Mouse (Mus musculus) midbrain, postnatal 0 days (tissue): Measurements from ENCODE around the gene Pus1. TPM values are rescaled to one million over a fixed set of nuclear protein-coding genes. Genes with fewer than 3 reads are reported as not detected.
"Not testable (repeated sequence)": the region's sequence is repeated elsewhere in the genome, so short reads cannot be mapped to it uniquely, and the experiment has no call there.

ENCODE experiments used
- ATAC-seq: fragments of 200-750 bp; cut with Nextera tagmentation; 2 replicates; pipeline ENCODE4 v1.8.0; 2017; ENCODE audit warnings: moderate number of reproducible peaks, mild to moderate bottlenecking, moderate TSS enrichment, moderate library complexity; ENCODE audit not compliant: low FRiP score
- DNase-seq: peaks from one replicate; pipeline ENCODE4 v3.0.0-alpha.2; 2015; ENCODE audit warnings: low spot score
- H3K27ac ChIP-seq: fragments of 300-500 bp; sonication (generic); 2 replicates; pipeline ENCODE4 v1.5.1; 2014; ENCODE audit warnings: low read depth, mild to moderate bottlenecking, low read length, mixed read lengths
- H3K27me3 ChIP-seq: fragments of 300-500 bp; sonication (generic); 2 replicates; pipeline ENCODE4 v1.6.1; 2014; ENCODE audit warnings: low read length, control low read depth, mixed read lengths; ENCODE audit not compliant: insufficient read depth
- H3K36me3 ChIP-seq: fragments of 300-500 bp; sonication (generic); 2 replicates; pipeline ENCODE4 v1.6.1; 2014; ENCODE audit warnings: low read length, control low read depth, mixed read lengths; ENCODE audit not compliant: insufficient read depth
- H3K4me1 ChIP-seq: fragments of 300-500 bp; sonication (generic); 2 replicates; pipeline ENCODE4 v1.6.1; 2014; ENCODE audit warnings: mild to moderate bottlenecking, control low read depth, antibody characterized with exemption, low read length, mixed read lengths; ENCODE audit not compliant: insufficient read depth
- H3K4me2 ChIP-seq: fragments of 300-500 bp; sonication (generic); 2 replicates; pipeline ENCODE4 v1.6.1; 2014; ENCODE audit warnings: low read depth, mild to moderate bottlenecking, low read length, mixed read lengths; ENCODE audit not compliant: poor library complexity, severe bottlenecking
- H3K4me3 ChIP-seq: fragments of 300-500 bp; sonication (generic); 2 replicates; pipeline ENCODE4 v1.5.1; 2014; ENCODE audit warnings: low read depth, mild to moderate bottlenecking, low read length, moderate library complexity
- H3K9ac ChIP-seq: fragments of 300-500 bp; sonication (generic); replicated peaks from 2 replicates; pipeline ENCODE4 v1.6.1; 2014; ENCODE audit warnings: mild to moderate bottlenecking, low read length, moderate library complexity, mixed read lengths; ENCODE audit not compliant: poor library complexity, severe bottlenecking
- H3K9me3 ChIP-seq: fragments of 300-500 bp; sonication (generic); 2 replicates; pipeline ENCODE4 v1.6.1; 2016; ENCODE audit warnings: low read length, control low read depth
- CTCF ChIP-seq: IDR thresholded peaks from 2 replicates; pipeline ENCODE4 v1.5.1; 2016; ENCODE audit warnings: antibody characterized with exemption, mild to moderate bottlenecking
- WGBS: fragments of 180-500 bp; shearing (Covaris S2); extraction: QIAGEN DNeasy Blood & Tissue Kit; methylation state at CpG from one replicate; pipeline ENCODE4 v1.1.7; 2014; 5-methylcytosine and 5-hydroxymethylcytosine counted together
- polyA plus RNA-seq: library from polyadenylated mRNA; unstranded; fragments of >200 nt; fragmentation: Nextera tagmentation; extraction: Ambion mirVana; gene quantifications from 2 replicates; pipeline ENCODE4 v1.2.1, GENCODE M21; 2015
- total RNA-seq: library from RNA; depleted of rRNA; stranded (reverse); fragments of >200 nt; gene quantifications from 2 replicates; pipeline ENCODE4 v1.2.3, GENCODE M21; 2014

Pus1 gene
- total and polyA plus RNA-seq, 2 experiments from 2014 or later, result 11.6 to 17.5 TPM

DNA sequence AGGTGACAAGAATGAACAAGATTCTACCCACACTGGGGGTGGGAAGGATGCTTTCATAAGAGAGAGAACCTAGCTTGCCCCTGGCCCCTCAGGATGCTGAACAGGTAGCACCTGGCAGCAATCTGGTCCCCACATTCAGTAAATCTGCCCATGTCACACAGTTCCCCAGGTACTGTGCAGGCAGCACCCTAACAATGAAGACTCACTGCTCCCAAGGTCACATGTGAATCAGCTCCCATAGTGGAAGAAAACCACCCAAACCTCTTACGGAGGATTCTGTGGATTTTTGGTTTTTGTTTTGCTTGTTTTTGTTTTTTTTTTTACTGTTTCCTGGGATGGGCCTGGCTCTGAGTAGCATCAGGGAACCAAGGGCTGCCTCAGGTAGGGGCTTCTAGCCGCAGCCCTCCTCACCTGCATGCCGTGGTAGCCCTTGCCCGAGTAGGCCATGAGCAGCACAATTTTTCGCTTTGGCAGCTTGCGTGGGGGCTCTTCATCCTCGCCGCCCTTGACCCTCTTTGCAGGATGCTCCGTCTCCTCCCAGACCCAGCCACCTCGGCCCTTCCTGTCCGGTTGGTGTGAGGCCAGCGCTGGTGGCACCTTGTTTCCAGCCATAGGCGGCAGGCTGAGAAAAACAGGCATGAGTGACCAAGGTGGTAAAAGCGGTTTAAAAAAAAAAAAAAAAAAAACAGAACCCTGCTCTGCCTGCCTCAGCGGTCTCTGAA lies 1.0 kb downstream of the Pus1 start:
- ATAC-seq (no peak), DNase-seq (no peak)
- Histone ChIP-seq H3K27me3 (no peaks in the 10 kb centered on the region), H3K4me1 (no peaks in the 10 kb centered on the region; the same call in 1 of the 2 replicates), H3K4me3 (peak overlapping the region; percentile 74), H3K9ac (peak overlapping the region; percentile 72), H3K9me3 (no peaks in the 10 kb centered on the region), H3K27ac (no peak overlapping the region), H3K36me3 (peaks cover 21% of the 10 kb centered on the region), H3K4me2 (peak overlapping the region; percentile 91)
- 24% methylated on average over 15 of the region's 15 CpGs for WGBS
- TF ChIP-seq CTCF, result no peak

DNA sequence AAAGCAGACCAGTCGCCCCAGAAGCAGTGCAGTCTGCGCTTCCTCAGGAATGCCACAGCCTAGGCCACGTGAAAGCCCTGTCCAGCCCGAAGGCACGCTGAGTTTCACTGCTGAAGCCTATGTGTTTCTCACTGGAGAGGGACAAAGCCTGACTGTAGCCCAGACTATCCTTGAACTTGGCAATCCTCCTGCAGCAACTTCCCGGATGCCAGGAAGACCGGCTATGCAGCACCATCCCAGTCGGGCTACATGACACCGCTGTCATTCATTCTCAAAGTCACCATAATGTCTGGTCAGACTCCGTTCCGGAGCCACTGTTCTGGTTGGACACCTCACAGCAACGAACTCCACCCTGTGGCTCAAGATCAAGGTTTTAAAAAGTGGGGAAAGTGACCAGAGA lies 2.2 kb downstream of the Pus1 start:
- peaks cover 25% of the 10 kb centered on the region for H3K36me3 ChIP-seq
- no peaks in the 10 kb centered on the region; the same call in 1 of the 2 replicates for H3K4me1 ChIP-seq
- H3K4me2 ChIP-seq, result no peak overlapping the region
- TF ChIP-seq CTCF, result no peak
- no peaks in the 10 kb centered on the region for H3K27me3 ChIP-seq
- WGBS, result 87% methylated on average over 12 of the region's 12 CpGs
- H3K27ac ChIP-seq, result no peak overlapping the region
- no peak for ATAC-seq
- H3K9ac ChIP-seq, result no peak overlapping the region
- no peak overlapping the region for H3K4me3 ChIP-seq
- H3K9me3 ChIP-seq, result no peaks in the 10 kb centered on the region
- no peak for DNase-seq

GRCm38 (mm10) chr5:110776141-110776540 lies 4.3 kb downstream of the Pus1 start:
- Histone ChIP-seq H3K4me1 (no peaks in the 10 kb centered on the region; the same call in 1 of the 2 replicates), H3K27me3 (no peaks in the 10 kb centered on the region), H3K4me3 (no peak overlapping the region), H3K27ac (no peak overlapping the region), H3K36me3 (peaks cover 28% of the 10 kb centered on the region), H3K9ac (no peak overlapping the region), H3K9me3 (no peaks in the 10 kb centered on the region), H3K4me2 (no peak overlapping the region)
- 96% methylated on average over 2 of the region's 2 CpGs for WGBS
- ATAC-seq (no peak), DNase-seq (no peak)
- TF ChIP-seq CTCF, result no peak

DNA sequence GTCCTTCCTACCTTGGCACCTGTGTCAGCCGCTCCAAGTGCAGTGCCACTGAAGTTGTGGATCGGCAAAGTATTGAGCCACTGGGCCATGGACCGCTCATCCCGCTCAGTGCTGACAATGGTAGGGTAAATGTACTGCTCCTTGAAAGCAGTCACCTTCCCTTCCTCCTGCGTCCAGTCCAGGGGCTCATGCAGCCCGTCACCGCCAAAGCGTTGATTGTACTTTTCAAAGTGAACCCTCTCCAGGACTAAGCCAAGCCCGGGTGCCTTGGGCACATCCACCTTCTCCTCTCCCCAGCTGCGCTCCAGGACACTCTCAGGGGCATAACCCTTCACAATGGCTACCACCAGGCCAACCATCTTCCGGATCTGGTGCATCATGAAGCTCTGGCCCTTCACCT lies 5.9 kb downstream of the Pus1 start:
- Histone ChIP-seq H3K27ac (no peak overlapping the region), H3K36me3 (peaks cover 28% of the 10 kb centered on the region), H3K4me1 (no peaks in the 10 kb centered on the region; the same call in 1 of the 2 replicates), H3K4me2 (no peak overlapping the region), H3K27me3 (no peaks in the 10 kb centered on the region), H3K9ac (no peak overlapping the region), H3K4me3 (no peak overlapping the region), H3K9me3 (no peaks in the 10 kb centered on the region)
- ATAC-seq (no peak), DNase-seq (no peak)
- WGBS, result 95% methylated on average over 11 of the region's 11 CpGs
- no peak for TF ChIP-seq CTCF

DNA sequence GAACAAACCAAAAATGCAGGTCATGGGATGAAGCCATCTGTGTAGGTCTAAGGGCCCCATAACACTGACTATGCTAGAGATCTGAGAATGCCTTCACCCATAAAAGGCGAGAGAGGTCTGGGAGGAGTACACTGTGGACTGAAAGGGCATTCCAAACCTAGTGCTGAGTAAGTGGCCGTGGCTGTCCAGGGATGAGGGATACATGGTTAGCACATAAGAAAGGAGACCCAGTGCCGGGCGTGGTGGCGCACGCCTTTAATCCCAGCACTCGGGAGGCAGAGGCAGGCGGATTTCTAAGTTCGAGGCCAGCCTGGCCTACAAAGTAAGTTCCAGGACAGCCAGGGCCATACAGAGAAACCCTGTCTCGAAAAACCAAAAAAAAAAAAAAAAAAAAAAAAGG lies 7.5 kb downstream of the Pus1 start:
- WGBS, result 93% methylated on average over 10 of the region's 10 CpGs
- not testable (repeated sequence) for H3K4me3 ChIP-seq, H3K9ac ChIP-seq, H3K27me3 ChIP-seq, ATAC-seq, H3K4me1 ChIP-seq, DNase-seq, H3K9me3 ChIP-seq, H3K27ac ChIP-seq, H3K4me2 ChIP-seq
- H3K36me3 ChIP-seq, result peaks cover 25% of the 10 kb centered on the region

DNA sequence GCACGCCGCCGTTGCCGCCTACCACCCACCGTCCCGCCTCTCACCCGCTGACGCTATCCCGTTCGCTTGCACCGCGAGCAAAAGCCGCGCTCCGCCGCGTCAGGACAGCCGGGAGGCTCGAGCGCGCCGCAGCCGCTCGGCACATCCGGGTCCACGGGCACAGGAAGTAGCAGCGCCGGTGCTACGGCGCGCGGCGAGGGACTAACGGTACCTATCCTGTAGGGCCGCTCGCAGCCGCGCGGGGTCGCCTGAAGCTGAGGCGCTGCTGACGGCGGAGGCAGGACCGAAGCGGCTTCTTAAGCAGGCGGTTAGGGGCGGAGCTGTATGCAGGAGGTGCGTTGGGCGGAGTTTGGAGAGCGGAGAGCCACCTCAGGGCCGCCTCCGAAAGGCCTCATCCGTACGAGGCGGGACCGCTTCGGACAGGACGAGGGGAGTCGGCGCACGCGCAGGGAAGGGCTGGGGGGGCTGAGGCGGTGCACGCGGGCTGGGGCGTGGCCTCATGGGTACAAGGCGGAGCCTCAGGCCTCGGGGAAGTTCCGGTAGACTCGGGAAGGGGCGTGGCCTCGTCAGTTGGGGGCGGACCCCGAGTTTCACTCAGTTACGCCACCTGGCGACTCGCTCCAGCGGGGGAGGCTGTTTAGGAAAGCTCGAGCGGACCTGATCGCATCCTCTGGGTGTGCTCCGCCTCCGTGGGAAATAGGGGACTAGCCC lies 9.9 kb downstream of the Pus1 start, which contains the start of gene Ep400:
Gene Ep400 (minus strand): TSS at position 270 of the 711 bp plus-strand sequence.
- peaks cover 19% of the 10 kb centered on the region for H3K36me3 ChIP-seq
- H3K9ac ChIP-seq, result peak within 1 kb of the TSS; percentile 94
- WGBS, result 1% methylated on average over 82 of the region's 83 CpGs
- peaks cover 6% of the 10 kb centered on the region for H3K4me1 ChIP-seq
- H3K4me3 ChIP-seq, result peak within 1 kb of the TSS; percentile 95
- H3K27ac ChIP-seq, result peak within 1 kb of the TSS; percentile 96
- peak within 1 kb of the TSS; percentile 60 for H3K4me2 ChIP-seq
- ATAC-seq, result peak; percentile 98
- no peaks in the 10 kb centered on the region for H3K9me3 ChIP-seq
- no peaks in the 10 kb centered on the region for H3K27me3 ChIP-seq
- peak; percentile 77 for TF ChIP-seq CTCF
- peak; percentile 100 for DNase-seq
